Mouse (Mus musculus) lung, embryonic 14.5 days (tissue): Measurements from ENCODE around the gene Rnf212. TPM values are rescaled to one million over a fixed set of nuclear protein-coding genes. Genes with fewer than 3 reads are reported as not detected.

ENCODE experiments used
- ATAC-seq: fragments of 200-750 bp; cut with Nextera tagmentation; 2 replicates; pipeline ENCODE4 v1.8.0; 2017; ENCODE audit warnings: mild to moderate bottlenecking, moderate TSS enrichment, moderate library complexity; ENCODE audit not compliant: insufficient read depth
- DNase-seq: peaks from one replicate; pipeline ENCODE4 v3.0.0-alpha.2; 2015
- H3K27ac ChIP-seq: fragments of 300-500 bp; sonication (generic); 2 replicates; pipeline ENCODE4 v1.5.1; 2014; ENCODE audit warnings: low read depth, mild to moderate bottlenecking, moderate library complexity
- H3K27me3 ChIP-seq: fragments of 300-500 bp; sonication (generic); 2 replicates; pipeline ENCODE4 v1.6.1; 2014; ENCODE audit warnings: low read length, control low read depth; ENCODE audit not compliant: insufficient read depth
- H3K36me3 ChIP-seq: fragments of 300-500 bp; sonication (generic); 2 replicates; pipeline ENCODE4 v1.6.1; 2014; ENCODE audit warnings: control low read depth; ENCODE audit not compliant: insufficient read depth
- H3K4me1 ChIP-seq: fragments of 300-500 bp; sonication (generic); 2 replicates; pipeline ENCODE4 v1.6.1; 2014; ENCODE audit warnings: antibody characterized with exemption, control low read depth; ENCODE audit not compliant: insufficient read depth
- H3K4me2 ChIP-seq: fragments of 300-500 bp; sonication (generic); 2 replicates; pipeline ENCODE4 v1.6.1; 2014; ENCODE audit warnings: mild to moderate bottlenecking
- H3K4me3 ChIP-seq: fragments of 300-500 bp; sonication (generic); 2 replicates; pipeline ENCODE4 v1.5.1; 2014; ENCODE audit warnings: low read depth, low read length
- H3K9ac ChIP-seq: fragments of 300-500 bp; sonication (generic); 2 replicates; pipeline ENCODE4 v1.6.1; 2014
- H3K9me3 ChIP-seq: fragments of 300-500 bp; sonication (generic); 2 replicates; pipeline ENCODE4 v1.6.1; 2016; ENCODE audit warnings: low read depth, low read length, control low read depth
- CTCF ChIP-seq: IDR thresholded peaks from 2 replicates; pipeline ENCODE4 v1.5.1; 2016; ENCODE audit warnings: antibody characterized with exemption, low read depth
- WGBS: fragments of 180-500 bp; shearing (Covaris S2); extraction: QIAGEN DNeasy Blood & Tissue Kit; methylation state at CpG from one replicate; pipeline ENCODE4 v1.1.7; 2014; 5-methylcytosine and 5-hydroxymethylcytosine counted together
- polyA plus RNA-seq: library from polyadenylated mRNA; unstranded; fragments of >200 nt; fragmentation: Nextera tagmentation; extraction: Ambion mirVana; gene quantifications from 2 replicates; pipeline ENCODE4 v1.2.1, GENCODE M21; 2014

Rnf212 gene
- polyA plus RNA-seq, 1 experiment from 2014 or later, result not detected

- ATAC-seq, result peak; percentile 95
- no peak for TF ChIP-seq CTCF
- under 1% methylated on average over 43 of the region's 43 CpGs for WGBS
These were observed 80.9 kb downstream of the Rnf212 start for GRCm38 (mm10) chr5:108693872-108694288.

GRCm38 (mm10) chr5:108692271-108692670 lies 82.5 kb downstream of the Rnf212 start, which contains the start of gene Fgfrl1:
Gene Fgfrl1, plus strand, starts transcription at chr5:108692382.
- WGBS, result 0% methylated on average over 16 of the region's 18 CpGs
- peak within 1 kb of the TSS; percentile 75 for H3K4me2 ChIP-seq
- no peaks in the 10 kb centered on the region for H3K9me3 ChIP-seq
- H3K36me3 ChIP-seq, result 0 out of 2 replicates have a peak, but pooled peaks cover 2% of the 10 kb centered on the region
- H3K4me3 ChIP-seq, result peak within 1 kb of the TSS; percentile 80
- H3K4me1 ChIP-seq, result peaks cover 15% of the 10 kb centered on the region; the same call in 1 of the 2 replicates
- DNase-seq, result peak; percentile 69
- H3K9ac ChIP-seq, result peak within 1 kb of the TSS; percentile 80
- peak; percentile 64 for TF ChIP-seq CTCF
- no peaks in the 10 kb centered on the region for H3K27me3 ChIP-seq
- ATAC-seq, result no peak
- no peak within 1 kb of the TSS for H3K27ac ChIP-seq

More at GRCm38 (mm10) chr5:108693872-108694288, 80.9 kb downstream of the Rnf212 start:
- Histone ChIP-seq H3K4me1 (peaks cover 16% of the 10 kb centered on the region; the same call in 1 of the 2 replicates), H3K9me3 (no peaks in the 10 kb centered on the region), H3K27ac (no peak overlapping the region), H3K9ac (peak overlapping the region; percentile 80), H3K36me3 (0 out of 2 replicates have a peak, but pooled peaks cover 2% of the 10 kb centered on the region), H3K4me3 (peak overlapping the region; percentile 80), H3K4me2 (peak overlapping the region; percentile 75), H3K27me3 (no peaks in the 10 kb centered on the region)
- DNase-seq, result peak; percentile 95

- no peaks in the 10 kb centered on the region for H3K9me3 ChIP-seq
- no peaks in the 10 kb centered on the region for H3K27me3 ChIP-seq
- no peak overlapping the region for H3K9ac ChIP-seq
- 0 out of 2 replicates have a peak, but pooled peaks cover 8% of the 10 kb centered on the region for H3K4me1 ChIP-seq
- no peak overlapping the region for H3K4me2 ChIP-seq
- ATAC-seq, result no peak
- no peak overlapping the region for H3K27ac ChIP-seq
- 62% methylated on average over 4 of the region's 4 CpGs for WGBS
- H3K4me3 ChIP-seq, result no peak overlapping the region
- DNase-seq, result peak; percentile 30
- TF ChIP-seq CTCF, result peak; percentile 32
- H3K36me3 ChIP-seq, result 0 out of 2 replicates have a peak, but pooled peaks cover 2% of the 10 kb centered on the region
These were observed 83.6 kb downstream of the Rnf212 start for GRCm38 (mm10) chr5:108691152-108691551.

GRCm38 (mm10) chr5:108689091-108689490 lies 85.7 kb downstream of the Rnf212 start:
- Histone ChIP-seq H3K9me3 (no peaks in the 10 kb centered on the region), H3K9ac (no peak overlapping the region), H3K36me3 (no peaks in the 10 kb centered on the region), H3K27ac (no peak overlapping the region), H3K27me3 (no peaks in the 10 kb centered on the region), H3K4me3 (no peak overlapping the region), H3K4me2 (no peak overlapping the region), H3K4me1 (0 out of 2 replicates have a peak, but pooled peaks cover 4% of the 10 kb centered on the region)
- no peak for TF ChIP-seq CTCF
- 68% methylated on average over 5 of the region's 5 CpGs for WGBS
- no peak for DNase-seq
- ATAC-seq, result no peak

GRCm38 (mm10) chr5:108680871-108681270 lies 93.9 kb downstream of the Rnf212 start:
- ATAC-seq, result no peak
- Histone ChIP-seq H3K27me3 (no peaks in the 10 kb centered on the region), H3K9ac (no peak overlapping the region), H3K4me2 (no peak overlapping the region), H3K4me1 (0 out of 2 replicates have a peak, but pooled peaks cover 6% of the 10 kb centered on the region), H3K9me3 (no peaks in the 10 kb centered on the region), H3K27ac (no peak overlapping the region), H3K36me3 (0 out of 2 replicates have a peak, but pooled peaks cover 6% of the 10 kb centered on the region), H3K4me3 (no peak overlapping the region)
- no peak for TF ChIP-seq CTCF
- 90% methylated on average over 6 of the region's 6 CpGs for WGBS
- DNase-seq, result no peak

GRCm38 (mm10) chr5:108679909-108680308 lies 94.9 kb downstream of the Rnf212 start:
- Histone ChIP-seq H3K4me2 (no peak overlapping the region), H3K36me3 (0 out of 2 replicates have a peak, but pooled peaks cover 6% of the 10 kb centered on the region), H3K9me3 (no peaks in the 10 kb centered on the region), H3K27ac (no peak overlapping the region), H3K4me1 (0 out of 2 replicates have a peak, but pooled peaks cover 6% of the 10 kb centered on the region), H3K4me3 (no peak overlapping the region), H3K27me3 (no peaks in the 10 kb centered on the region), H3K9ac (no peak overlapping the region)
- peak; percentile 44 for TF ChIP-seq CTCF
- DNase-seq (no peak), ATAC-seq (no peak)
- 47% methylated on average over 3 of the region's 3 CpGs for WGBS

Other genes starting within 250 kb of the Rnf212 start
- 0.24 and 0.54 TPM in 2 replicates for gene Cplx1, start 225.0 kb downstream of the Rnf212 start, polyA plus RNA-seq
- gene Gak, start 145.2 kb downstream of the Rnf212 start, polyA plus RNA-seq, result 48.7 and 52.1 TPM in 2 replicates
- 26.4 and 29.0 TPM in 2 replicates for gene Tmem175, start 145.2 kb downstream of the Rnf212 start, polyA plus RNA-seq
- 11.8 and 12.3 TPM in 2 replicates for gene Idua, start 114.7 kb downstream of the Rnf212 start, polyA plus RNA-seq
- 8.7 and 12.1 TPM in 2 replicates for gene Dgkq, start 105.3 kb downstream of the Rnf212 start, polyA plus RNA-seq
- gene Slc26a1, start 99.4 kb downstream of the Rnf212 start, polyA plus RNA-seq, result 0.60 and 0.70 TPM in 2 replicates
- 40.1 and 47.5 TPM in 2 replicates for gene Fgfrl1, start 82.6 kb downstream of the Rnf212 start, polyA plus RNA-seq
- gene Tmed11, start 20.4 kb upstream of the Rnf212 start, polyA plus RNA-seq, result not detected in 2 replicates
- not detected in 2 replicates for gene Vmn2r8, start 33.9 kb upstream of the Rnf212 start, polyA plus RNA-seq
- gene Vmn2r9, start 77.6 kb upstream of the Rnf212 start, polyA plus RNA-seq, result not detected in 2 replicates
- not detected in 2 replicates for gene Vmn2r10, start 231.5 kb upstream of the Rnf212 start, polyA plus RNA-seq